Mouse (Mus musculus) liver, adult 10 weeks (tissue): ENCODE measurements around the gene Ptpro. TPM values are rescaled to one million over a fixed set of nuclear protein-coding genes. Genes with fewer than 3 reads are reported as not detected.

Experiments
- polyA plus RNA-seq: library from polyadenylated mRNA; stranded (reverse); fragments of 350-450 nt; fragmentation: Illumina TruSeq; extraction: RNeasy Lipid Tissue Mini Kit (QIAGEN cat#74804); gene quantifications from one replicate; pipeline ENCODE4 v1.2.3, GENCODE M21; 2014; ENCODE audit warnings: low read depth, low replicate concordance

The Ptpro gene
- polyA plus RNA-seq: 0.45 TPM

GRCm38 (mm10) chr6:137252194-137252886 lies at the start of gene Ptpro:
Gene Ptpro (plus strand): TSS chr6:137252319.

Other genes starting within 250 kb of the Ptpro start
- gene Rerg, start 81.8 kb upstream of the Ptpro start, polyA plus RNA-seq: 4.2 TPM